Mouse (Mus musculus) midbrain, postnatal 0 days (tissue): ENCODE measurements at regions not wholly inside any gene's neighbourhood (a gene's known extent, or its start where the extent isn't known, plus 50 kb on each side); places are given as distances from the start of the nearest gene placed in this dataset.

ENCODE experiments used
- ATAC-seq: fragments of 200-750 bp; cut with Nextera tagmentation; 2 replicates; pipeline ENCODE4 v1.8.0; 2017; ENCODE audit warnings: moderate number of reproducible peaks, mild to moderate bottlenecking, moderate TSS enrichment, moderate library complexity; ENCODE audit not compliant: low FRiP score
- DNase-seq: peaks from one replicate; pipeline ENCODE4 v3.0.0-alpha.2; 2015; ENCODE audit warnings: low spot score
- H3K27ac ChIP-seq: fragments of 300-500 bp; sonication (generic); 2 replicates; pipeline ENCODE4 v1.5.1; 2014; ENCODE audit warnings: low read depth, mild to moderate bottlenecking, low read length, mixed read lengths
- H3K27me3 ChIP-seq: fragments of 300-500 bp; sonication (generic); 2 replicates; pipeline ENCODE4 v1.6.1; 2014; ENCODE audit warnings: low read length, control low read depth, mixed read lengths; ENCODE audit not compliant: insufficient read depth
- H3K36me3 ChIP-seq: fragments of 300-500 bp; sonication (generic); 2 replicates; pipeline ENCODE4 v1.6.1; 2014; ENCODE audit warnings: low read length, control low read depth, mixed read lengths; ENCODE audit not compliant: insufficient read depth
- H3K4me1 ChIP-seq: fragments of 300-500 bp; sonication (generic); 2 replicates; pipeline ENCODE4 v1.6.1; 2014; ENCODE audit warnings: mild to moderate bottlenecking, control low read depth, antibody characterized with exemption, low read length, mixed read lengths; ENCODE audit not compliant: insufficient read depth
- H3K4me2 ChIP-seq: fragments of 300-500 bp; sonication (generic); 2 replicates; pipeline ENCODE4 v1.6.1; 2014; ENCODE audit warnings: low read depth, mild to moderate bottlenecking, low read length, mixed read lengths; ENCODE audit not compliant: poor library complexity, severe bottlenecking
- H3K4me3 ChIP-seq: fragments of 300-500 bp; sonication (generic); 2 replicates; pipeline ENCODE4 v1.5.1; 2014; ENCODE audit warnings: low read depth, mild to moderate bottlenecking, low read length, moderate library complexity
- H3K9ac ChIP-seq: fragments of 300-500 bp; sonication (generic); replicated peaks from 2 replicates; pipeline ENCODE4 v1.6.1; 2014; ENCODE audit warnings: mild to moderate bottlenecking, low read length, moderate library complexity, mixed read lengths; ENCODE audit not compliant: poor library complexity, severe bottlenecking
- H3K9me3 ChIP-seq: fragments of 300-500 bp; sonication (generic); 2 replicates; pipeline ENCODE4 v1.6.1; 2016; ENCODE audit warnings: low read length, control low read depth
- CTCF ChIP-seq: IDR thresholded peaks from 2 replicates; pipeline ENCODE4 v1.5.1; 2016; ENCODE audit warnings: antibody characterized with exemption, mild to moderate bottlenecking
- WGBS: fragments of 180-500 bp; shearing (Covaris S2); extraction: QIAGEN DNeasy Blood & Tissue Kit; methylation state at CpG from one replicate; pipeline ENCODE4 v1.1.7; 2014; 5-methylcytosine and 5-hydroxymethylcytosine counted together

DNA sequence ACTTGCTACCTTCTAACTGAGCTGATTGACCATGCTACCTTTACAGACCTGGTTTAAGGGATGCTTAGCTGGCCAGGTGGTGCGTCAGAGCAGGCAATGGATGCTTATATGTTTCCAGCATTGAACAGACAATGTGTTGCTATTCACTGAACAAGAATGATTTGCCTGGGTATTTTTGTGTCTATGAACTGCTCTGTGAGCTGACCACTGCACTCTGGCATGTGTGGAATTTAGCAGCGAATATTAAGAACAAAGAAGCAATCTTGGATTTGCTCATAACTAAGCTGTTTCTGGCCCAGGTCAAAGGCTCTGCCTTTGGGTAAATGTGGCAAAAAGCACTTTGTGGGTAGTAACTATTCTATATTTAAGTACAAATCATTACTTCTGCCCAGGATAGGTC is 58.3 kb upstream of the Ccdc39 start:
- H3K27me3 ChIP-seq, result no peaks in the 10 kb centered on the region
- TF ChIP-seq CTCF, result no peak
- no peak overlapping the region for H3K9ac ChIP-seq

DNA sequence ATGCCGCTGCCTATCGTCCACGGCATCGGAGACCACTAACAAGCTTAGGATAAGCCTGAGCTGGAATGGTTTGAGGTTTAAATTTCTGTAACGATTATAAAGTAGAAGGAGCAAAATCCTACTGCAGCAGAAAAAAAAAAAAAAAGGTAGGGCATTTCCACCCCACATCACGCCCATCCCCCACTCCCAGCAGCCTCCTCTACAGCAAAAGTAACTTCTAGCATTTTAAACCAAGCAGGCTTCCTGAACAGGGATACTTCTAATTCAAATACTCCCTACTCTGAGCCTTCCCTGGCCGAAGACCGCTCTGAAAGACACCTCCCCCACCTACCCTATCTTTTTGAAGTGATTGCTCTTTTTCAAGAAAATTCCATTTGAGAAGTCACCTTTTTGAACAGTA is 59.2 kb upstream of the Ccdc39 start:
- Histone ChIP-seq H3K4me1 (peaks cover 6% of the 10 kb centered on the region; the same call in 1 of the 2 replicates), H3K4me2 (no peak overlapping the region), H3K9ac (no peak overlapping the region), H3K27me3 (no peaks in the 10 kb centered on the region), H3K9me3 (no peaks in the 10 kb centered on the region), H3K36me3 (no peaks in the 10 kb centered on the region), H3K4me3 (no peak overlapping the region), H3K27ac (no peak overlapping the region)
- 48% methylated on average over 8 of the region's 8 CpGs for WGBS
- no peak for TF ChIP-seq CTCF
- no peak for DNase-seq
- no peak for ATAC-seq

More for the DNA sequence above, 58.3 kb upstream of the Ccdc39 start:
- Histone ChIP-seq H3K36me3 (no peaks in the 10 kb centered on the region), H3K4me1 (peaks cover 6% of the 10 kb centered on the region; the same call in 1 of the 2 replicates), H3K4me3 (no peak overlapping the region), H3K27ac (no peak overlapping the region), H3K4me2 (no peak overlapping the region), H3K9me3 (no peaks in the 10 kb centered on the region)
- no peak for DNase-seq
- WGBS, result 81% methylated on average over 2 of the region's 2 CpGs
- no peak for ATAC-seq

DNA sequence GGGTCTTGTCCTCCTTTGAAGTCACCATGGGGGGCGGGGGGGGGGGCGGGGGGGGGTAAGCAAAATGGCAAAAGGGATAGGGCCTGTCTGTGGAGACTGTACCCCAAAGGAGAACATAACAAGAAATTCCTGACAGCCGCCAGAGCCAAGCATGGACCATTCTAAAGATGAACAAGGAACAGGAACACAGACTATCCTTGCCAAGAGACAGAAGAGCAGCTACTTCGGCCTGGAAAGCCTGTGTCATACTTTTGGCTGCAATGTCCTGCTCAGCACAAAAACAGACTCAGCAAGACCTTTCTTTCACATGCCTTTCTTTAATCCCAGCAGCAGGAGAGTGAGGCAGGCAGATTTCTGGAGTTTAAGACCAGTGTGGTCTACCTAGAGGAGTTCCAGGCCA is 59.7 kb upstream of the Ccdc39 start:
- Histone ChIP-seq H3K9me3 (no peaks in the 10 kb centered on the region), H3K27me3 (no peaks in the 10 kb centered on the region), H3K9ac (no peak overlapping the region), H3K4me1 (peaks cover 6% of the 10 kb centered on the region; the same call in 1 of the 2 replicates), H3K4me3 (no peak overlapping the region), H3K4me2 (no peak overlapping the region), H3K27ac (no peak overlapping the region), H3K36me3 (no peaks in the 10 kb centered on the region)
- ATAC-seq, result no peak
- no peak for DNase-seq
- 52% methylated on average over 4 of the region's 4 CpGs for WGBS
- TF ChIP-seq CTCF, result no peak

DNA sequence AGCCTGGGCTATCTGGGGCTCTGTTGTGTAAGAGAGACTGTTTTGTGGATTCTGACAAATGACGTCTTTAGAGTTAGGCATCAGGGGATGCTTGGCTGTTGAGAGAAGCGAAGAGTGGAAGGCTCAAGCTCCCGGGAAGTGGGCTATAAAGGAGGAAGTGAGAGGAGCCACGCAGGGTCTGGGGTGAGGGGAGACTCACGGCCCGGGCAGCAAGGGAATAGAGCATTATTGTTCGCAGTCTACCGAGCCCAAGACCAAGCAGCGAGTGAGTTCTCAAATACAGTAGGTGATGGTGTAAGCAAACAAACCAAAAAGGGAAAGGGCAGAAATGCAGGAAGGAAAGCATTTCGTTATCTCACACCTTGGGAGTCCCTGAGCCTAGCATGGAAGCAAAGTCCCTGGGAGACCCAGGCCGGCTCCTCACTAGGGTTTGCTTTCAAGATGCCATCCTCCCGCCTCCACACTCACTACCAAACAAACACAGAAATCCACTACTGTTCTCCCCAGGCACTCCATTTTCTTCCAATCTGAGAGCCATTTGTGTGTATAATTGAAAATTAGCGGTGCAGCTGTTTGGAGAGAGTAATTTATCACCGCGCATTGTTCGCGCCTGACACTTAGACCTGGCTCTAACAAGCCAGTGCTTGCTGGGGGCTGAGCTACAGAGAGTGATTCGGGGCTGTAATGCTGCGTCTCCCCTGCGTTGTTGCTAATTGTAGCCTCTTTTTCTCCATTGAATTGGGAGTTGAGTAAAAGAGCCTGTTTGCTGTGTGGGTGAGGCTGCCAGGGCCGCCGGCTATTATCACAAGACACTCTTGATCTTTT is 61.0 kb upstream of the Ccdc39 start:
- WGBS, result 54% methylated on average over 22 of the region's 22 CpGs
- Histone ChIP-seq H3K27me3 (no peaks in the 10 kb centered on the region), H3K4me2 (peak overlapping the region; percentile 12; the same call in 1 of the 2 replicates), H3K4me3 (no peak overlapping the region), H3K4me1 (peaks cover 6% of the 10 kb centered on the region; the same call in 1 of the 2 replicates), H3K36me3 (no peaks in the 10 kb centered on the region), H3K9ac (no peak overlapping the region), H3K27ac (no peak overlapping the region; the same call in 1 of the 2 replicates), H3K9me3 (no peaks in the 10 kb centered on the region)
- no peak for TF ChIP-seq CTCF
- peak; percentile 67 for DNase-seq
- peak; percentile 70 for ATAC-seq

DNA sequence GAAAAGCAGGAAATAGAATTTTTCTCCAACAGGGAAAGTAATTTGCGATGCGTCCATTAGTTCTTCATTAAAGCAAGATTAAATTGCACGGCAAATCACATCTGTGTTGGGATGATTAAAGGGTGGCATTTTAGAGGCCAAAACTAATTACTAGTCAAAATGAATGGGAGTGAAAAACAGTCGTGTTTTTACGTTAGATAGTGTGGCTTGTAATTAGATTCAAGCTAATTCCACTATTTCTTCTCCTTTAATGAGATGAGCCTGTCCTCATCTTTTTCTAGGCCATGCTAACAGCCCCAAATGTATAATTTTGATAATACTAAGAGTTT is 61.5 kb upstream of the Ccdc39 start:
- WGBS, result 41% methylated on average over 5 of the region's 5 CpGs
- no peak for TF ChIP-seq CTCF
- DNase-seq (peak; percentile 52), ATAC-seq (no peak; the same call in 1 of the 2 replicates)
- H3K4me1 ChIP-seq, result peaks cover 6% of the 10 kb centered on the region; the same call in 1 of the 2 replicates
- no peak overlapping the region for H3K27ac ChIP-seq
- no peaks in the 10 kb centered on the region for H3K9me3 ChIP-seq
- H3K4me2 ChIP-seq, result peak overlapping the region; percentile 12; the same call in 1 of the 2 replicates
- no peak overlapping the region for H3K4me3 ChIP-seq
- no peaks in the 10 kb centered on the region for H3K36me3 ChIP-seq
- no peaks in the 10 kb centered on the region for H3K27me3 ChIP-seq
- no peak overlapping the region for H3K9ac ChIP-seq

DNA sequence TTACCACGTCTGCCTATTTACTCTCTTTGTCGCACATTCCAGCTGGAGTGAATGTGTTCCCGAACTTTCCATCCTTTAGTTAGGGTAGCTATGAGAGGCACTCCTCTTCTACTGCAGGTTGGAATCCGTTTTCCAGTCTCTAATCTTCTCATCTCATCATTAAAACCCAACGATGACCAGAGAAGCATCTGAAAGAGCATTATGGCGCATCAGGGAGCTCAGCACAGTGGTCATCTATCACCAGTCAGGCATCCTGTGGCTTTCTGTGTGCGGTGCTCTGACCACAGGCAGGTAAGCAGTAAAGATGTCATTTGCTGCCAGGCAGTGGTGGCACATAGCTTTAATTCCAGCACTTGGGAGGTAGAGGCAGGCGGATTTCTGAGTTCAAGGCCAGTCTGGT is 63.0 kb upstream of the Ccdc39 start:
- no peak overlapping the region for H3K27ac ChIP-seq
- no peaks in the 10 kb centered on the region for H3K27me3 ChIP-seq
- H3K9me3 ChIP-seq, result no peaks in the 10 kb centered on the region
- 86% methylated on average over 8 of the region's 8 CpGs for WGBS
- H3K9ac ChIP-seq, result no peak overlapping the region
- H3K4me3 ChIP-seq, result no peak overlapping the region
- no peak overlapping the region for H3K4me2 ChIP-seq
- no peaks in the 10 kb centered on the region for H3K36me3 ChIP-seq
- TF ChIP-seq CTCF, result no peak
- DNase-seq (no peak), ATAC-seq (no peak)
- H3K4me1 ChIP-seq, result peaks cover 6% of the 10 kb centered on the region; the same call in 1 of the 2 replicates
